Mouse (Mus musculus) CH12.LX (cell line): ENCODE measurements around the gene Smurf2.

Experiments
- CHD1 ChIP-seq: IDR thresholded peaks from 2 replicates; pipeline ENCODE4 v1.6.1; 2012; ENCODE audit warnings: low read depth, low read length, improper control_type of control experiment, inconsistent platforms
- CTCF ChIP-seq, 2 experiments: IDR thresholded peaks in 1 of 2; conservative IDR thresholded peaks in 1 of 2; 2 replicates each; pipeline ENCODE4 v1.5.1; 2011 to 2012; ENCODE audit warnings: low read depth in 2 of 2, low read length in 2 of 2, improper control_type of control experiment in 1 of 2, inconsistent platforms in 1 of 2, mild to moderate bottlenecking in 1 of 2, moderate library complexity in 1 of 2
- E2F4 ChIP-seq: IDR thresholded peaks from 2 replicates; pipeline ENCODE4 v1.6.1; 2011; ENCODE audit warnings: low read depth, low read length, improper control_type of control experiment; ENCODE audit not compliant: insufficient replicate concordance
- EP300 ChIP-seq: IDR thresholded peaks from 2 replicates; pipeline ENCODE4 v1.6.1; 2011; ENCODE audit warnings: low read length, improper control_type of control experiment
- JUND ChIP-seq: conservative IDR thresholded peaks from 2 replicates; pipeline ENCODE4 v1.6.1; 2011; ENCODE audit warnings: low read depth, low read length, improper control_type of control experiment
- MAFK ChIP-seq: IDR thresholded peaks from 2 replicates; pipeline ENCODE4 v1.6.1; 2011; ENCODE audit warnings: low read length, improper control_type of control experiment; ENCODE audit not compliant: insufficient replicate concordance
- MAX ChIP-seq: IDR thresholded peaks from 2 replicates; pipeline ENCODE4 v1.6.1; 2011; ENCODE audit warnings: low read length, improper control_type of control experiment
- MXI1 ChIP-seq: IDR thresholded peaks from 2 replicates; pipeline ENCODE4 v1.6.1; 2011; ENCODE audit warnings: mild to moderate bottlenecking, low read depth, low read length, improper control_type of control experiment
- POLR2A ChIP-seq: IDR thresholded peaks from 2 replicates; pipeline ENCODE4 v1.6.1; 2011; ENCODE audit warnings: low read depth, mild to moderate bottlenecking, improper control_type of control experiment, low read length
- SIN3A ChIP-seq: IDR thresholded peaks from 2 replicates; pipeline ENCODE4 v1.6.1; 2012; ENCODE audit warnings: low read length, improper control_type of control experiment, inconsistent platforms
- SMC3 ChIP-seq: IDR thresholded peaks from 2 replicates; pipeline ENCODE4 v1.6.1; 2011; ENCODE audit warnings: low read depth, low read length, improper control_type of control experiment
- TCF12 ChIP-seq: IDR thresholded peaks from 2 replicates; pipeline ENCODE4 v1.6.1; 2014; ENCODE audit warnings: low read depth, mild to moderate bottlenecking, inconsistent platforms, low read length, improper control_type of control experiment

DNA sequence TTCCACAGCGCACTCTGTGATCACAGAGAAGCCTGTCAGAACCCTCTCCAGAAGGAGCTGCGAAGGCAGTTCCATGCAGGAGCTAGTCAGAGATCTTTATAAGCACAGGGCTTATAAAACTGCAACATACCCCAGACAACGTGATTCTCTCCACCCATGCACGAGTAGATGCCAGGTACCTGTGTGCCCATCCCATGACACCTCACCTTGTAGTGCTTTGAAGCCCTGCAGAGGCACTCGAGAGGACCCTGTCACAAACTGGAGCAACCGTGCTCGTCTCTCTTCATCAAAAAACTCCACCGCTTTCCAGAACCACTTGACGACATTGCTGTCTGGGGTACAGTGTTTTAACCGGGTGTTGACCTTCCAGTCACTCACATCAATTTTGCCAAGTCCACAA, 96.1 kb downstream of the Smurf2 start:
- TF ChIP-seq TCF12 = no peak
- no peak for TF ChIP-seq EP300
- no peak for TF ChIP-seq MXI1
- TF ChIP-seq POLR2A = no peak
- no peak for TF ChIP-seq E2F4
- TF ChIP-seq MAFK = no peak
- no peak for TF ChIP-seq CTCF (conservative IDR thresholded peaks at IDR 0.05 in 1 of 2, IDR thresholded peaks at IDR 0.05 in 1 of 2; ENCODE audit: low read depth in 2 of 2, low read length in 2 of 2)
- TF ChIP-seq JUND = no peak
- no peak for TF ChIP-seq SMC3
- TF ChIP-seq MAX = no peak
- no peak for TF ChIP-seq SIN3A
- TF ChIP-seq CHD1 = no peak
